Mouse (Mus musculus) urinary bladder, postnatal 25 days (tissue): ENCODE measurements around the gene Olfr893.
"Not testable (repeated sequence)": the region's sequence is repeated elsewhere in the genome, so short reads cannot be mapped to it uniquely, and the experiment has no call there.

Source experiments
- DNase-seq: peaks from one replicate; pipeline ENCODE4 v3.0.0; 2022; ENCODE audit warnings: low spot score

The Olfr893 gene

GRCm38 (mm10) chr9:38208065-38208464 lies at the start of gene Olfr893:
Gene Olfr893, plus strand, starts transcription at chr9:38208365.
- DNase-seq, result no peak

- DNase-seq, result not testable (repeated sequence)
Observed at GRCm38 (mm10) chr9:38168341-38168740, 39.8 kb upstream of the Olfr893 start.

DNA sequence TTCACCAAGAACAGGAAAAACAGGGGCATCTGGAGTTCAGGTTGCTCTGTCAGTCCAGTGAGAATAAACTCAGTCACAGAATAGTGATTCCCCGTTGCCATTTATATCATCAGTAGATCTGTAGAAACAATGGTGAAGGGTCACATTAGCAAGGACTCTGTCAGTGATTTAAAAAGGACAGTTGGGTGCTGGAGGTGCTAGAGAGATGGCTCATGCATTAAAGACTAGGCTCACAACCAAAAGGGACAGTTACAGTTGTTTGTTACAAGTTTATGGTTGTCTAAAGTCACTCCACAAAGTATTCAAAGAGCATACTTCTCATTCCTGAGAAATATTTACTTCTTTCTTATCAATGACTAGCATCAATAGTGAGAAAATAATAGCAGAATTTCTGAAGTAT lies 27.4 kb upstream of the Olfr893 start, which contains the start of gene Olfr891:
Gene Olfr891 (minus strand): TSS at position 101 of the 400 bp plus-strand sequence.
- no peak for DNase-seq

DNA sequence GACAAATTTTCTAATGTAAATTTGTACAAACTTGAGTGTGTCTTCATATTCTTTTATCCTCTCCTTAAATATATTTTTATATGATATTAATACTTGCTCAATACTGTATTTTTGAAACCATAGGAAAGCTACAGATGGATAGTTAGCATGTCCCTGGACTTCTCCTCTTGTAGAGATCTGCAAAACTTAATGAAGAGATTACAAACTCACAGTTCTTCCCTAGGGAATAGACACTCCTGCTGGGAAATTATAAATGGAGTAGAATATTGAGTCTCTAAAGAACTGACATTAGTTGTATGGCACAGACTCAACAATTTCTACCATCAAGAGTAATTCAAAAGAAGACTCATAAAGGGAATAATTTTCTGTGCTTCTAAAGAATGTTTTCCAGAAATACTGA lies 9.6 kb downstream of the Olfr893 start, which contains the start of gene Olfr894:
Gene Olfr894 (plus strand): TSS at position 301 of the 400 bp plus-strand sequence.
- DNase-seq, result no peak

GRCm38 (mm10) chr9:38252474-38252873 lies 44.3 kb downstream of the Olfr893 start, which contains the start of gene Olfr143:
Gene Olfr143, plus strand, starts transcription at chr9:38252774.
- DNase-seq, result no peak
